Mouse (Mus musculus) 3T3-L1 (cell line): ENCODE measurements around the gene Ngef.
A peak's percentile ranks its signal among the peaks of the same experiment; 100 is the strongest.

ENCODE experiments used
- DNase-seq: peaks from one replicate; pipeline ENCODE4 v3.0.0-alpha.2; 2015; ENCODE audit warnings: low read depth, low spot score

Ngef gene

DNA sequence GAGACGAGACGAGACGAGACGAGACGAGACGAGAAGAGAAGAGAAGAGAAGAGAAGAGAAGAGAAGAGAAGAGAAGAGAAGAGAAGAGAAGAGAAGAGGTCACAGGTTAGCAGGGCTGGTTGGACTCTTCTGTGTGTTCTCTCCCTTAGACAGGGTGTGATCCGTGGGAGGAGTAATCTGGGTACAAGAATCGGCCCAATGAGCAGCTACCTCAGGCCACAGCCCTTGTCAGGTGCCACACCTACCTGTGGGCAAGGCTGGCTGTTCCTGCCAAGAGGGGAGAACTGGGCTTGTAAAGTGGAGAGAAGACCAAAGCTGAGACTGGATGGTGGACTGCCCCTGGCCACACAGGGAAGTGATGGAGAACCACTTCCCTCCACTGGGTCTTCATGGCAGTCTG, 7.9 kb downstream of the Ngef start:
- no peak for DNase-seq

- no peak for DNase-seq
Measured at GRCm38 (mm10) chr1:87562967-87563366, 10.7 kb downstream of the Ngef start.

DNA sequence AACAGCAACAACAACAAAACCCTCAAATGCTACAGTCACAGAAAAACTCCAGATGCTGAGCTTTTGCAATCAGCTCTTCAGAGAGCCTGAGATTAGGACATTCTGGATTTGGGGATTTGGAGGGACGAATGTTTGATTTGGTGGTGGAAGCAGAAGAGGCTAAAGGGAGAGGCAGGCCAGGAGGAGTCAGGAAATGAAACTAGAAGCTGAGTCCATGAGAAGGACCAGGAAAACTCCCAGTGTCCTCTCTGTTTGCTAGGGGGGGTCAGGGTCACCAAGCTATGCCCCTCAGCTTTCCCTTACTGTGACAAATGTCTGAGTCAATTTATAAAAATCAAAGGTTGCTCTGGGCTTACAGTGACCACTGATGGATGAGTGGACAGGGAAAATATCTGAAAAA, 20.1 kb downstream of the Ngef start:
- peak; percentile 55 for DNase-seq

DNA sequence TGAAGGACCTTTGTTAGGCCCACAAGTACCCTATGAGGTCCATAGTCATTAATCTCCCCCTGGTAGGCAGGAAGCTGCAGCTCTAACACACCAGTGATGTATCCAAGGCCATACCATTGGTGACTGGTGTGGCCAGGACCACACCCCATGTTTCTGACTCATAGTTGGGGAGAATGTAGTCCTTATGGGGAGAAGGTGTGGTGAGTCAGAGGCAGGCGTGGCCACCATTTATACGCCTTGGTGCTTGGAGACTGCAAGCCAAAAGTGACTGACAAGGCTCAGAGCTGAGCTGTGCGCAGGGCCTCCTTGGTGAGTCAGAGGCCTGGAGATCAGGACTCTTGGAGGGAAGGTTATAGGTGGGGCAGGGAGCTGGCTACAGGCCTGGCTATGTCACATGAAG, 22.7 kb downstream of the Ngef start:
- DNase-seq: peak; percentile 100

DNA sequence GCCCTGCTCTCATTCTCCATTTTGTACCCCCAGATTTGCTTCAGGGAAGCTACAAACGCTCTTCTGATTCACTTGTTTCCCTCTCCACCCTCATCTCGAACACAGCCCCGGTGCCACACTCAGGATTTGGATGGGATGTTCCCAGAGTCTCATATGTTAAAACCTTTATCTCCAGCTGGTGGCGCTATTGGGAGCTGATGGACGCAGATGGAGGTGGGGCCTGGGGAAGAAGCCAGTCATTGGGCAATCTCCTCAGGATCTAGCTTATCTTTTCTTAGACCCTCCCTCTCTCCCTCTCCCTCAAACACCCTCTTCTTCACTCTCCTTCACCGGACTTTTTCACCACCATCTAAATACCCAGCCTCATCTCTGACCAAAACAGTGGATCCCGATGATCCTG, 32.1 kb downstream of the Ngef start:
- peak; percentile 54 for DNase-seq

- no peak for DNase-seq
Measured at GRCm38 (mm10) chr1:87537008-87537407, 36.7 kb downstream of the Ngef start.

DNA sequence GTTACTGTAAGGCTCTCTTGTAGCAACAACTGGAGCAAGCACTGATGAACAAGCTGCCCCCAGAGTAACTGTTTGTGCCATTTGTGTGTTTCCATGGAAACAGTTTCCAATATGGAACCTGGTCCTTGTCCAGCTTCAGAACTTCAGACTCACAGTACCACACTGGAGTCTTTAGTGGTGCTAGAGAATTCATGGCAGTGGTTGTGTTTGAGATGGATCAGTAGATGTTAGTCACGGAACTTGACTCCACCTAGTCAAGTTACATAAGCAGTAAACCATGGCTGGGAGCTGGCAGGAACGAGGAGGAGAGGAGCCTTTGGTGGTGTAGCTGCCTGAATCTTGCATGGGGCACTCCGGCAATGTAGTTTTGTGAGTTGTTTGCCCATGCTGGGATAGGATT, 39.6 kb downstream of the Ngef start:
- DNase-seq: no peak

DNA sequence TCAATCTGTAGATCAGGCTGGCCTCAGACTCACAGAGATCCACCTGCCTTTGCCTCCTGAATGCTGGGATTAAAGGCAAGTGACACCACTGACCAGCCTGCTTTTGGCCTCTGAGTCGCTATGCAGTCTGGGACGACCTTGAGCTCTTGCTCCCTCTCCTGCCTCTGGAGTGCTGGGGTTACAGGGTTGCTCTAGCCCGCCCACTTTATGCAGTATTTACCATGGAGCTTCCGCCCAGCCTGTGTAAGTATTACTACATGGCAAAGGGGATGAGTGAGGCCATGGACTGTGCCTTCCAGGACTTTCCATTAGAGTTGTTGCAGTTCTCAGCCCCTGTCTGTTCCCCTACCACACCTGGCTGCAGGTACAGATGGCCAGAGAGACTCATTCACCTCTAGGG, 41.3 kb downstream of the Ngef start:
- no peak for DNase-seq

- DNase-seq: no peak
Measured at GRCm38 (mm10) chr1:87527191-87527590, 46.5 kb downstream of the Ngef start.

DNA sequence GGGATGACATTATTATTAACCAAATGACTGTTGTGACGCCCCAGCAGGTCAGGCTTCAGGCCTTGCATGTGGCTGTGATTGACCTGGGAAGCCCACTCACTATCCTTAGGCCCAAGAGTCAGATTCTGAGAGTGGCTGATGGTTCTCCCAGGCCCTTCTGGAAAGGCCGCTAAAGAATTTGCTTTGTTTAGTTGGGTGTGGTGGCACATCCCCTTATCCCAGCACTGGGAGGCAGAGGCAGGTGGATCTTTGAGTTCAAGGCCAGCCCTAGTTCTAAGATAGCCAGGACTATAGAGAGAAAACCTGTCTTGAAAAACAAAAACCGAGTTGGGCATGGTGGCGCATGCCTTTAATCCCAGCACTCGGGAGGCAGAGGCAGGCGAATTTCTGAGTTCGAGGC, 48.6 kb downstream of the Ngef start:
- no peak for DNase-seq

- peak; percentile 86 for DNase-seq
Measured at GRCm38 (mm10) chr1:87521523-87521922, 52.1 kb downstream of the Ngef start.

DNA sequence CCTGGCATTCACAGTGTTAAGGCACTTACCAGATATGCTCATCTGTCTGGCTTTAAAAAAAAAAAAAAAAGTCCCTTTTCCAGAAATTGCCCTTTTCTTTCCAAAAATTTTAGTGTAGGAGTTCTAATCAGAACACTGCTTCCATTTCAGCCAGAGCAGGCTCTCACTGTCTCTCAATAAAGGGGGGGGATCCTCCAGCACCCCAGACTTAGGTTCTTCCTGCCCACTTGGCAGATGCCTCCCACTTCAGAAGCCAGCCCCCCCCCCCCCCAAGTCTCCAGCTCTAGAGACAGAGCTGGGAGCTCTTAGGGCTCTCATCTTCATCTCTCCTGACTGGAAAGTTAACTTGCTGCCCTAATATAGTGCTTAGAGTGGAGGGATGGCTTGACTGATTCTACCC, 53.2 kb downstream of the Ngef start:
- peak; percentile 34 for DNase-seq

- no peak for DNase-seq
Measured at GRCm38 (mm10) chr1:87510845-87511244, 62.8 kb downstream of the Ngef start.

- no peak for DNase-seq
Measured at GRCm38 (mm10) chr1:87510166-87510691, 63.4 kb downstream of the Ngef start.

DNA sequence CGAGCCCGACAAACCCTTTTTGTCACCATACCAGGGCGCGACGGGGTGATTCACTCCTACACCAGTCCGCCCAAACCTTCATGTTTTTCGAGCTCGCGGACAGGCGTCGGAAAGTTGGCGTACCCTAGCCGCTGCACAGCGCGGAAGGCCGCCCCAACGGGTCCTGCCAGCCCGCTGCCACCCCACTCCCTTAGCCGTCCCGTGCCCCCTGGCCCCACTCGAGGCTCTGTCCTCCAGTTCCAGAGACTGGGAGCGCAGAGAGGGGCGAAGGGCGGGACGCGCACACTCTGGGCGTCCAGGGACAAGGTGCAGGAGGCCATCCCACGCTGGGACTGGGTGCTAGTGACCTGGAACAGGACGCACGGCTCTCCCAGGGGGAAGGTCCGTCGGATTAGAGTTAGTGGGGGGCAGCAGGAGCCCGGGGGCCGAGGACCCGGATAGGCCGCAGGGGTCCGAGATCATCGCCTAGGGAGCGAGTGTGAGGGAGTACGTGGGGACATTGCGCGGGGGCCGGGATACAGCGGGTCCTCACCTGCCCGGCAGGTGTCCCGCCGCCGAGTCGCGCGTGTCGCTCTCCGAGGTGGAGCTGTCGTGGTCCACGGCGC, 64.0 kb downstream of the Ngef start, which contains the start of gene Neu2:
Gene Neu2, plus strand, starts transcription at position 329 of the 605 bp plus-strand sequence.
- DNase-seq: no peak

DNA sequence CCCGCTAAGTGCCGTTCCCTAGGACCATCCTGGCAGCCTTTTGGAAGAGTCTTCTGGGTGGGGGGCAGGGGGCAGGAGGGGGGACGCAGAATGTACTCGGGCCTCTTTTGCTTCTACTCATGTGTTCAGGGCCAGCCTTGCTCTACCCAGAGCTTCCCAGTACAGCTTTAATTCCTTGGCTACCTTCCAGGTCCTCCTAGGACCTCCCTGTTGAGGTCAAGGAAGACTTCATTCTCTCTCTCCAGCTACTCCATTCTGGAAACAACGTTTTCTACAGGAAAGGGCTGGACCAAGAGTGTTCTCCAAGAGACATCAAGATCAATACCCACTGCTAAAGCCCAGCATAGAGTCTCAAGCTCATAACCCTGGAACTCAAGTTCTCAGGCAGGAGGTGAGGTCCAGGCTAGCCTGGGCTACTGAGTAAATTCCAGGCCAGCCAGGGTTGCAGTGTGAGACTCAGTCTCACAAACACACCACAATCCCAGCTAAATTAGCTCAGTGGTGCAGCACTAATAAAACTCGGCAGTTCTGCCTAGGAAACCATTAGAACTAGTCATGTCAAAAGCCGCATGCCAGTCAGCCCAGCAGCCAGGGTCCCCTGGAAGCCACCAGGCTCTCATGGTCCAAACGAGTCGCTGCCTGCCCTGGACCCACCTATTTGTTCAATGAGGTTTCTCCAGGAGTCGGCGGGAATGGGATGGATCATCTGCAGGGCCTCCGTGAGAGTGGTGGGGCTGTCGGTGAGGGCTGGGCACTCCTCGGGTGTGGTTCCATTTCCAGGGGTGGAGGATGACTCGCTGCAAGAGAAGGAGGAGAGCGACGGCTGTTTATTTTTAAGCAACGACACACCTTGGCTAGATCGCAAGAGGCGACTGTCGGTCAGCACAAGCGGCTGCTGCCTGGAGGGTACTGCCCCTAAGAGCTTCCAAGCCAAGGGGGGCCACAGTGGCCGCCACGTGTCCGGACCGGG, 64.8 kb downstream of the Ngef start:
- DNase-seq: no peak

GRCm38 (mm10) chr1:87507857-87508256, 65.8 kb downstream of the Ngef start:
- no peak for DNase-seq

- no peak for DNase-seq
Measured at GRCm38 (mm10) chr1:87505524-87505923, 68.1 kb downstream of the Ngef start.

DNA sequence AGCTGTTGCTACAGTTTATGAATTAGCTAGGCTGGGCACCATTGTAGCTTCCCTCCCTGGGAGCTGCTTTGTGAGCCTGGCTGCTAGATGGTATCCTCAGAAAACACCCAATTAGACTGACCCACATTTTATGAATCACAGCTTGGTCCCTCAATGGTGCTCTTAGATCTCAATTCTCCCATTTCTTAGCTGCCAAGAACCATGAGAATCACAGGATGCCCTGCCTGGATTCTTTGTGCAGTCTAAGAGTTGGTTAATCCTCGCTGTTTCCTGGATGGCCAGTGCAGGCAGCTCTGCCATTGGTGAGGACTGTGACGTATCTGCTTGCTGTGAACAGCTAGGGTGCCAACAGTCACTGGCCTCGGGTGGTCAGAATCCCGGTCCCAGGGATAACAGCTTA, 80.1 kb downstream of the Ngef start:
- no peak for DNase-seq

- peak; percentile 65 for DNase-seq
Measured at GRCm38 (mm10) chr1:87492285-87492684, 81.4 kb downstream of the Ngef start.

GRCm38 (mm10) chr1:87486386-87486785, 87.3 kb downstream of the Ngef start:
- DNase-seq: peak; percentile 85

DNA sequence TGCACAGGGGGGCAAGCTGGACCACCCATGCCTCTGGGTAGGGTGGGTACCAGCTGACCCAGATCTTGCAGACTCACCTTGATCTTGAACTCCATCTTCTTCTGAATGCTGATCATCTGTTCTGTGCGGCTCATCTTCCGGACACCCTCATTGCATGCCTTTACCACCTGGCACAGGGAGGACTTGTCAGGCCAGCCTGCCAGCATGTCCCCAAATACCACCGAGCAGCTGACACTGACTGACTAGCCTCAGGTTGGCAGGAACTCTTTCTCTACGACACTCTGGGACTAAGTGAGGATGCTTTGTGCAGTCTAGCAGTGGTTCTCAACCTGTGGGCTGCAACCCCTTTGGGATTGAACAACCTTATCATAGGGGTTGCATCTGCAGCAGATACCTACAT, 91.1 kb downstream of the Ngef start:
- no peak for DNase-seq
